Mouse (Mus musculus) brain, embryonic 14.5 days (tissue): ENCODE measurements at regions not wholly inside any gene's neighbourhood (a gene's known extent, or its start where the extent isn't known, plus 50 kb on each side); places are given as distances from the start of the nearest gene placed in this dataset.

Source experiments
- CTCF ChIP-seq: fragments of 200-500 bp; IDR thresholded peaks from 2 replicates; pipeline ENCODE4 v1.5.1; 2012; ENCODE audit warnings: inconsistent platforms, mild to moderate bottlenecking, moderate library complexity, borderline replicate concordance; ENCODE audit not compliant: insufficient read depth, insufficient read length; ENCODE audit errors: extremely low read depth
- POLR2A ChIP-seq: fragments of 200-500 bp; IDR thresholded peaks from 2 replicates; pipeline ENCODE4 v1.6.1; 2012; ENCODE audit warnings: mild to moderate bottlenecking, inconsistent platforms, borderline replicate concordance; ENCODE audit not compliant: poor library complexity, insufficient read depth, insufficient read length, severe bottlenecking; ENCODE audit errors: extremely low read depth

DNA sequence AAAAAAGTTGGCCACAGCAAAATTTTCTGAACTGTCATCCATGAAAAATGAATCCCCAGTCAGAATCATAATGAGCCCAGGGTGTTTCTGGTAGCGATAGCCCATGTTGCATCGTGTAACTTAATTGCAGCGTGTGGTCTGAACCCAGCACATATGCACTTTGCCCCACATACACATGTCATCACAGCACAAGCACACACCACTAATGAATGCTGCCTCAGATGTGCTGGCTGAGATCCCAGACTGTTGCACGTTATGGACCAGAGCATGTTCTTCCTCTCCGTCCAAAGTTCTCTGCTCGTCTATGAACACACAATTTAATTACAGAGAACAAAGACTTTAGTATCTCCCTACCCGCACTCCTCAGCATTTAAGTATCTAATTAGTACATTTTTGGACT is 61.5 kb upstream of the Bmper start:
- TF ChIP-seq CTCF: no peak
- no peak for TF ChIP-seq POLR2A
